Comparison of ENCODE assay signal across 17 mouse cellular contexts in the genomic region with DNA sequence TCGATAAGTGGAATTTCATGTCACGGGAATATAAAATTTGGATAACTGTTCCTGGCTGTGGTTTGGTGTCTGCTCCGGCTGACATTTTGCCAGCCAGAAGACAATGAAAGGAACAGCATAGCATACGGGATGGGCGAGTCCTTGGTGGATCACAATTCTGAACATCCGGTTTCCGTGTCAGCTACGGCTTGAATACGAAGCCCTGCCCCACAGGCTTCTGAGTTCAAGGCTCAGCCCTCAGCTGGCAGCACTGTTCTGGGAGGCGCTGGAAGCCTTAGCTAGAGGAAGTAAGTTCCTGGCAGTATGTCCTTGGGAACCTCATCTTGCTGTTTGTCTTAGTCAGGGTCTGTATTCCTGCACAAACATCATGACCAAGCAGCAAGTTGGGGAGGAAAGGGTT.
DNase-seq lines count a peak whose midpoint lies in the region.
"Had no signal": no experiment of that assay in that cellular context is flagged by ENCODE, and none has a peak within 500 bp of the region (broad histone marks: within the 10 kb centered on the region; RNA-seq: fewer than 3 reads in every experiment).

No protein-coding gene starts in this region.

- peak; percentile 79 for DNase-seq in heart, adult 11 months
- no peak for DNase-seq in heart, adult 8-10 months (ENCODE audit: low spot score)
- peak; percentile 24 for DNase-seq in lung, postnatal 10 days
- no peak for DNase-seq in lung, postnatal 14 days
- DNase-seq in ES-CJ7 (ENCODE audit: low read depth, low spot score) (peak; percentile 34), ZHBTc4 (ENCODE audit: low read depth, low spot score) (peak; percentile 53)
- DNase-seq in spleen, postnatal 14 days (ENCODE audit: low spot score in 2 of 2) = no peak
- DNase-seq: adrenal gland, adult 2 months; adrenal gland, postnatal 10 days; adrenal gland, postnatal 25 days; B cell, adult 2 months; cerebellum, adult 11-12 months; cerebellum, adult 2 months; cerebellum, adult 9-10 months; cerebellum, postnatal 10 days; cerebellum, postnatal 25 days; forebrain, postnatal 0 days had no signal

Comparison
In these comparisons a context has a peak if more than half of its experiments do, and no peak if none do; other contexts are left out.
1. DNase-seq: peak in heart, adult 11 months (single experiment), lung, postnatal 10 days (single experiment), ES-CJ7 (single experiment) and ZHBTc4 (single experiment); none in heart, adult 8-10 months (single experiment), lung, postnatal 14 days (single experiment) and spleen, postnatal 14 days (0 of 2).